Mouse (Mus musculus) Patski (cell line): ENCODE measurements at regions not wholly inside any gene's neighbourhood (a gene's known extent, or its start where the extent isn't known, plus 50 kb on each side); places are given as distances from the start of the nearest gene placed in this dataset.

Experiments
- ATAC-seq: fragments of 100-300 bp; one replicate; pipeline ENCODE4 v1.8.0; 2021
- CTCF ChIA-PET: fragments of 350-600 bp; sonication (Branson Sonifier 250); formaldehyde crosslinking; loops from one replicate; lab custom pipeline; 2022; ENCODE audit warnings: inconsistent platforms; lab: Charles Lee
- POLR2A ChIA-PET: fragments of 350-600 bp; sonication (Branson Sonifier 250); formaldehyde crosslinking; loops from one replicate; lab custom pipeline; 2022; ENCODE audit warnings: antibody characterized with exemption, inconsistent platforms; lab: Charles Lee
- DNase-seq: peaks from one replicate; pipeline ENCODE4 v3.0.0-alpha.2; 2011; ENCODE audit warnings: low read depth, low spot score
- H3K27me3 ChIP-seq: fragments of 371-371 bp; one replicate; pipeline ENCODE4 v1.5.1; 2021
- CTCF ChIP-seq: fragments of 100-300 bp; IDR thresholded peaks from one replicate; pipeline ENCODE4 v1.5.1; 2021
- in situ Hi-C: fragments of 300-500 bp; cut with MboI; formaldehyde crosslinking; loops from 3 replicates; pipeline ENCODE4 v1.11.1; 2018; ENCODE audit warnings: low pct_unique_long_range_greater_than_20kb, mixed read lengths

DNA sequence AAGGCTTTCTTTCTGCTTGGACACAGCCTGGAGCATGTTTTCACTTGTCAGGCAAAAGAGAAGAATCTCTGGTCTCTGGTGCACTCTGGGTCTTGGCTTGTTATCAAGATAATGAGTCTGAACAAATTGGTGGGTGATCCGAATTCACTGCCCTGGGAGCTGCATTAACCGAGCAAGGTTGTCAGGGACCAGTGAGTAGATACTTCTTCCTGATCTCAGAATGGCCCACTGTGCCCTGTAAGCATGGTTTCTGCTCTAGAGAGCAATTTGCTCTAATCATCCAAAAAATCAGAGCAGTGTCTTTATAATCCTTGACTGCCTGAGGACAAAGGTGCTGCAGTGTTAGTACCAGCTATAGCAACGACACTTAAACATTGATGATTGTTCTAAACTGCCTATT lies 97.2 kb upstream of the 1500015O10Rik start:
- no peaks in the 10 kb centered on the region for H3K27me3 ChIP-seq

DNA sequence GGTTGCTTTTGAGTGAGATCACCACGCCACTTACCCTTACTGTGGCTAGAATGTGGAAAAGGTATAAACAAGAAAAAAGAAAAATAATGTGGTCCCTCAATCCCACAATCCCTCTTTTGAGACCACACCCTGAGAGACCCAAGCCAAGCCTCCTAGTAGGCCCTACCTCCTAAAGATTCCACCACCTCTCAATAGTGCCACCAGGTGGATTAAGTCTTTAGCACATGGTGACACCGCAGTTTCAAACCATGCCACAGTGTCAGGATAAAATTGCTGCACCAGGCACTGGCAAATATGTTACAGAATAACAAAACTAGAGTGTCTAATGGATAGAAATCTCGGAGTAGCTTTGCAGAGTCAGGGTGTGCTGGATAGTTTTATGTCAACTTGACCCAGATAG lies 94.7 kb upstream of the 1500015O10Rik start:
- CTCF ChIA-PET: interaction anchor here (0.8 to 1.5 kb wide), 2 partner anchors 23 to 28 kb away, joined by 3 read pairs; no protein-coding TSS in a partner anchor
- TF ChIP-seq CTCF: peak; percentile 65
- in situ Hi-C loops: no loop called here

More for the DNA sequence above, 97.2 kb upstream of the 1500015O10Rik start:
- POLR2A ChIA-PET: no interaction called here
- DNase-seq (no peak), ATAC-seq (no peak)
- TF ChIP-seq CTCF: no peak
- CTCF ChIA-PET: no interaction called here
- in situ Hi-C loops: no loop called here

DNA sequence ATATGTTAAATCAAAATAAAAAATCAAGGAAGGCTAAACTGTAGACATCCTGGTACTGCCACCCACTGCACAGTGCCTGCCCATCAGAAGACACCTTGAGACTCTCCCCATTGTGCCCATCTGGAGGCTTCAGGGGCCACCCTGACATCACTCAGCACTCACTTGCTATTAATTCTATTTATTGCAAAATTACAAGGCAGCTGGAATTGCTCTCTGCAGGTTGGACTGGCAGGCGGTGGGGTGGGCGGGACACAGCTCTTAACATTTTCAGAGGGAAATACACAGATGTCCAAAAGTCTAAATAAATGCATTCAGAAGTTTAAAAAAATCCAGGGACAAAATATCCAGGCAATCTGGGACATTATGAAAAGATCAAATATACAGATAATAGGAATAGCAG lies 92.4 kb upstream of the 1500015O10Rik start:
- in situ Hi-C loops: no loop called here
- no peaks in the 10 kb centered on the region for H3K27me3 ChIP-seq
- ATAC-seq (no peak), DNase-seq (no peak)
- ChIA-PET POLR2A (no interaction called here), CTCF (no interaction called here)
- no peak for TF ChIP-seq CTCF

More for the DNA sequence above, 94.7 kb upstream of the 1500015O10Rik start:
- ATAC-seq (no peak), DNase-seq (no peak)
- H3K27me3 ChIP-seq: no peaks in the 10 kb centered on the region
- POLR2A ChIA-PET: no interaction called here

DNA sequence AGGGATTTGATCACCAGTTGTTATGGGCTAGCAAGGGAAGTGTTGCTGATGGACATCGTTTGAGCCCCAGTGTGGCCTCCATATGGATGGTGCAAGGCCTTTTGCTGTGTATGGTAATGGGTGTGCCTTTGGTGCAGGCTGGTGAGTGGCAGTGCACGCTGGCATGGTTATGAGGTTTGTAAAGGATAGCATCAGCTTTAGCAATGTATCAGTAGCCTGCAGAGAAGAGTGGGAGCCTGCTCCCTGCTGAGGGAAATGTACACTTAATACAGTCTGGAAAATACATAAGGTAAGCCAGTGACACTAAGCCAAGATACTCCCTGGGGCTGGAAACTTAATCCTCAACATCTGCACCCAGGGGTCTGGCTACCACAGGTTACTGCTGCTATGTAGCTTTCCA lies 58.4 kb upstream of the 1500015O10Rik start:
- no peaks in the 10 kb centered on the region for H3K27me3 ChIP-seq
- in situ Hi-C loops: no loop called here
- no peak for ATAC-seq
- POLR2A ChIA-PET: no interaction called here
- CTCF ChIA-PET: no interaction called here
- TF ChIP-seq CTCF: no peak
- no peak for DNase-seq
